Mouse (Mus musculus): ENCODE results near the gene Bcam. TPM values are rescaled to one million over a fixed set of nuclear protein-coding genes. Genes with fewer than 3 reads are reported as not detected.

Bcam gene
- total and polyA plus RNA-seq, 3 experiments: 3.0 to 10.9 (median 4.8) TPM

- peak; percentile 80 for TF ChIP-seq RAD21 (IDR thresholded peaks at IDR 0.05; ENCODE audit: low read depth, low read length)
- no peak; the same call in 1 of the 2 replicates for TF ChIP-seq ELF1 (IDR thresholded peaks at IDR 0.05; ENCODE audit: low read depth, low read length)
- TF ChIP-seq JUN (IDR thresholded peaks at IDR 0.05; ENCODE audit: insufficient read depth, low read depth, low read length): no peak
- TF ChIP-seq POLR2AphosphoS2 (IDR thresholded peaks at IDR 0.05; ENCODE audit: low read depth, low read length): no peak
- no peak for TF ChIP-seq RCOR1 (conservative IDR thresholded peaks at IDR 0.05; ENCODE audit: low read depth, low read length)
- TF ChIP-seq EP300 (IDR thresholded peaks at IDR 0.05; ENCODE audit: low read length): no peak
- no peak for TF ChIP-seq MAX (IDR thresholded peaks at IDR 0.05; ENCODE audit: low read length)
- TF ChIP-seq E2F4 (IDR thresholded peaks at IDR 0.05; ENCODE audit: insufficient replicate concordance, low read depth, low read length): no peak
- TF ChIP-seq SMC3 (IDR thresholded peaks at IDR 0.05; ENCODE audit: low read depth, low read length): peak; percentile 83
- no peak for TF ChIP-seq PAX5 (IDR thresholded peaks at IDR 0.05; ENCODE audit: low read length)
- TF ChIP-seq MEF2A (IDR thresholded peaks at IDR 0.05; ENCODE audit: borderline replicate concordance, low read depth, low read length): no peak
Observed at GRCm38 (mm10) chr7:19750217-19751069, 20.4 kb downstream of the Bcam start, which contains the start of gene Nectin2 (continued).

DNA sequence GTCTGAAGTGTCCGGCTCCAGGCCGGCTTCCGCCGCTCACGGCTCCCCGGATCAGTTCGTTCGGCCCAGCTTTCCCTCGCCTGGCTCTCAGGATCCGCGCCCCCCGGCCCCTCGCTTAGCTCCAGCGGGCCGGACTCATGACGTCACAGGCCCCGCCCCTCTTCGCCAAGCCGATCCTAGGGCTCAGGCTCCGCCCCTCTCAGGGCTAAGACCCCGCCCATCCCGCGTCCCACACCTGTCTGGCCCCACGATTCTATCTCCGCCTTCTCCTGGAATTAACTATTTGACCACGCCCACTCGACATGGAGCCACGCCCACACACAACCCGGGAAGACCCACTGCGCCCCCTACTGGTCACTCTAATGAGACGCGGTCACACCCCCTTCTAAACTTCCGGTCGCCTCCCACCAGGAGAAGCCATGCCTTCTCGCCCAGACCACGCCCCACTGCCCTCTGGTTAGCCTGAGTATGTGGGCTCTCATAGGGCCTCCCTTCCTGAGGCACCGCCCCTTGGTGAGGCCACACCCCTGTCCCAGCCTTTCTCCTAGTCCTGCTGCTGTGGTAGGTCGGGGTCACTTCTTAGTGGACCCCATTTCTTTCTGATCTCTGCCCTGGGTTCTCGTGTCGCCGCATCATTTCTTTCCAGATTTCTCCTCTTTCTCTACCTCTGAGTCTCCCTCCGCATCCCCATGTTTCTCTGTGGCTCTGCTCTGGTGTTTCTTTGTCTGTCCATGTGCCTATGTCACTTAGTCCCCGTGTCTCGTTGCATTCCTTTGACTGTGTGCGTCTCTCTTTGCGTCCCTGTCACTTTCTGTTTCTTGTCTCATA is 21.2 kb downstream of the Bcam start:
- Histone ChIP-seq H3K27ac (ENCODE audit: insufficient read depth, low read depth) (no peak overlapping the region), H3K9me3 (replicated peaks; ENCODE audit: low read length) (no peaks in the 10 kb centered on the region), H3K4me1 (ENCODE audit: control insufficient read depth in 1 of 2, insufficient read depth in 2 of 2) (peaks cover 9 to 33% of the 10 kb centered on the region in 2 experiments), H3K9ac (ENCODE audit: insufficient read depth, low read depth) (peak overlapping the region; percentile 77), H3K4me2 (ENCODE audit: insufficient read depth, low read depth, poor library complexity, severe bottlenecking) (peak overlapping the region; percentile 99), H3K4me3 (replicated peaks in 1 of 3; ENCODE audit: low read depth in 2 of 3, low read length in 2 of 3, poor library complexity in 1 of 3) (peak overlapping the region; percentile 72 to 74 (median 73)), H3K36me3 (replicated peaks in 1 of 2; ENCODE audit: control insufficient read depth in 1 of 2, insufficient read depth in 1 of 2, low read length in 1 of 2) (peaks cover 0 to 1% of the 10 kb centered on the region in 2 experiments), H3K27me3 (replicated peaks) (peaks cover 14% of the 10 kb centered on the region), H3K79me2 (replicated peaks; ENCODE audit: control insufficient read depth, extremely low read depth, insufficient read depth, poor library complexity, severe bottlenecking) (no peaks in the 10 kb centered on the region)
- dilution Hi-C loops (cut with MboI; ENCODE audit: extremely low pct_ligation_motif_present, extremely low pct_unique_long_range_greater_than_20kb, low sequenced_read_pairs): no loop called here
- peak; percentile 98 for DNase-seq (ENCODE audit: extremely low read depth)
- in situ Hi-C loops (cut with MboI; ENCODE audit: low pct_ligation_motif_present, low pct_unique_long_range_greater_than_20kb, low sequenced_read_pairs): loop anchor here (5.0 kb wide), 1 partner anchor 38 kb away; no protein-coding TSS in a partner anchor
- TF ChIP-seq MYC (IDR thresholded peaks at IDR 0.05; ENCODE audit: low read depth, low read length): 0 out of 2 replicates have a peak, but pooled peaks have one; percentile 41
- TF ChIP-seq NELFE (IDR thresholded peaks at IDR 0.05; ENCODE audit: low read depth, low read length): 0 out of 2 replicates have a peak, but pooled peaks have one; percentile 40
- TF ChIP-seq ZNF384 (IDR thresholded peaks at IDR 0.05; ENCODE audit: low read depth, low read length): no peak
- TF ChIP-seq KAT2A (IDR thresholded peaks at IDR 0.05; ENCODE audit: insufficient replicate concordance, low read length): no peak
- TF ChIP-seq ZMIZ1 (IDR thresholded peaks at IDR 0.05; ENCODE audit: low read depth, low read length): no peak
- TF ChIP-seq E2F4 (IDR thresholded peaks at IDR 0.05; ENCODE audit: insufficient replicate concordance, low read depth, low read length): no peak
- peak; percentile 44; the same call in 1 of the 2 replicates for TF ChIP-seq MEF2A (IDR thresholded peaks at IDR 0.05; ENCODE audit: borderline replicate concordance, low read depth, low read length)
- no peak for TF ChIP-seq USF1 (IDR thresholded peaks at IDR 0.05; ENCODE audit: low read depth, low read length)
- peak; percentile 35 for TF ChIP-seq SMC3 (IDR thresholded peaks at IDR 0.05; ENCODE audit: low read depth, low read length)
- no peak for TF ChIP-seq UBTF (IDR thresholded peaks at IDR 0.05; ENCODE audit: low read depth, low read length)
- no peak for TF ChIP-seq USF2 (conservative IDR thresholded peaks at IDR 0.05; ENCODE audit: low read depth, low read length)
- TF ChIP-seq MAX (IDR thresholded peaks at IDR 0.05; ENCODE audit: low read length): peak; percentile 49; the same call in 1 of the 2 replicates
- TF ChIP-seq MAFK (IDR thresholded peaks at IDR 0.05; ENCODE audit: insufficient replicate concordance, low read length): no peak
- TF ChIP-seq CTCF (conservative IDR thresholded peaks at IDR 0.05 in 1 of 2, IDR thresholded peaks at IDR 0.05 in 1 of 2; ENCODE audit: low read depth in 2 of 2, low read length in 2 of 2): peak; percentile 11 to 82; a peak in 2 of 4 replicates
- peak; percentile 84 for TF ChIP-seq ELF1 (IDR thresholded peaks at IDR 0.05; ENCODE audit: low read depth, low read length)
- TF ChIP-seq EP300 (IDR thresholded peaks at IDR 0.05; ENCODE audit: low read length): no peak
- no peak; the same call in 1 of the 2 replicates for TF ChIP-seq NRF1 (IDR thresholded peaks at IDR 0.05; ENCODE audit: low read depth, low read length)
- TF ChIP-seq TCF12 (IDR thresholded peaks at IDR 0.05; ENCODE audit: low read depth, low read length): peak; percentile 10; the same call in 1 of the 2 replicates
- no peak for TF ChIP-seq ETS1 (conservative IDR thresholded peaks at IDR 0.05; ENCODE audit: low read depth, low read length)
- TF ChIP-seq ZC3H11A (IDR thresholded peaks at IDR 0.05; ENCODE audit: low read depth, low read length): no peak
- TF ChIP-seq ZKSCAN1 (IDR thresholded peaks at IDR 0.05; ENCODE audit: borderline replicate concordance, low read depth, low read length): no peak
- peak; percentile 59 for TF ChIP-seq HCFC1 (IDR thresholded peaks at IDR 0.05; ENCODE audit: low read depth, low read length)
- TF ChIP-seq SIN3A (IDR thresholded peaks at IDR 0.05; ENCODE audit: low read length): peak; percentile 23
- no peak for TF ChIP-seq POLR2AphosphoS2 (IDR thresholded peaks at IDR 0.05; ENCODE audit: low read depth, low read length)
- peak; percentile 40; the same call in 1 of the 2 replicates for TF ChIP-seq POLR2A (IDR thresholded peaks at IDR 0.05; ENCODE audit: low read depth, low read length)
- no peak for TF ChIP-seq BHLHE40 (IDR thresholded peaks at IDR 0.05; ENCODE audit: low read depth, low read length)
- no peak for TF ChIP-seq PAX5 (IDR thresholded peaks at IDR 0.05; ENCODE audit: low read length)
- no peak for TF ChIP-seq GABPA (IDR thresholded peaks at IDR 0.05; ENCODE audit: insufficient replicate concordance, low read depth, low read length)

Measured in CH12.LX (cell line).